Comparison of ENCODE assay signal across 8 mouse cellular contexts in the genomic region with DNA sequence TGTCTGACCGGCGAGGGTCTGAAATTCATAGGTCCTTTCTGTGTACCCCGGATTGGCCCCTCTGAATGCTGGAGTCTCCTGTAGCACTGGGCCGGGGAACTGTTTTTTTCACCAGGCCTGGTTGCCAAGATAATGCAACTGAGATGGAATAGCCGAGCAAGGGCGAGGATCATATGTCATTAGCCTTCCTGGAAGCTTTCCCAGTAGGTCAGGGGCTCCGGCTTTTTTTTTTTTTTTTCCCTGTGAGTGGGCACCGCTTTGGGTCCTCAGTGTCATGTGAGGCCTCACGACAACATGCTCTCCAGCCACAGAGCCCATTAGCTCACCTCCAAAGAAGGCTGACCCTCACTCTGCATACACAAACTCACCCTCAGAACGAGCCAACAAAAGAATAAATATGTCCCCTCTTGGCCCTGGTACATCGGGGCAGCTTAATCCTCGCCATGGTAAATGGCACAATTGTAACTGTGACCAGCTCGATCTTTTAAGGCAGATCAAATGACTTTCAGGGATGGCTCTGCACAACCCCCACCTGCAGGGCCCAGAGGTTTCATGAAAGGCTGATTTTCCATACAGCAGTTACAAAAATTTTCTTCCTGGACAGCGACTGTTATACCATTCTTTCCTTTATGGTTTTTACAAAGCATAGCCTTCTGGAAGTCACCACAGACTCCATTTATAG. TPM values are rescaled to one million over a fixed set of nuclear protein-coding genes. Genes with fewer than 3 reads are reported as not detected.
DNase-seq lines count a peak whose midpoint lies in the region; ATAC-seq lines count a peak whose summit lies in the region.

No protein-coding gene starts in this region.

- H3K9me3 ChIP-seq in kidney, embryonic 15.5 days (replicated peaks): no peaks in the 10 kb centered on the region
- H3K9me3 ChIP-seq in heart, embryonic 12.5 days (replicated peaks): no peaks in the 10 kb centered on the region
- no peaks in the 10 kb centered on the region for H3K9me3 ChIP-seq in midbrain, embryonic 10.5 days (replicated peaks)

- peaks cover 20% of the 10 kb centered on the region for H3K4me1 ChIP-seq in kidney, embryonic 15.5 days
- peaks cover 32% of the 10 kb centered on the region for H3K4me1 ChIP-seq in heart, embryonic 12.5 days (replicated peaks)
- peaks cover 46% of the 10 kb centered on the region for H3K4me1 ChIP-seq in midbrain, embryonic 10.5 days

- no peaks in the 10 kb centered on the region for H3K27me3 ChIP-seq in kidney, embryonic 15.5 days
- no peaks in the 10 kb centered on the region for H3K27me3 ChIP-seq in heart, embryonic 12.5 days (replicated peaks)
- H3K27me3 ChIP-seq in midbrain, embryonic 10.5 days (ENCODE audit: low read depth, poor library complexity, severe bottlenecking): no peaks in the 10 kb centered on the region

- H3K36me3 ChIP-seq in kidney, embryonic 15.5 days: no peaks in the 10 kb centered on the region
- H3K36me3 ChIP-seq in heart, embryonic 12.5 days: no peaks in the 10 kb centered on the region
- H3K36me3 ChIP-seq in midbrain, embryonic 10.5 days: no peaks in the 10 kb centered on the region

- H3K9ac ChIP-seq in kidney, embryonic 15.5 days: no peak overlapping the region
- no peak overlapping the region for H3K9ac ChIP-seq in heart, embryonic 12.5 days

- H3K4me2 ChIP-seq in kidney, embryonic 15.5 days: no peak overlapping the region
- H3K4me2 ChIP-seq in heart, embryonic 12.5 days: no peak overlapping the region

- 0 out of 2 replicates have a peak, but pooled peaks have one; percentile 43 for ATAC-seq in kidney, embryonic 15.5 days (replicated peaks; ENCODE audit: low FRiP score)
- 0 out of 2 replicates have a peak, but pooled peaks have one; percentile 42 for ATAC-seq in heart, embryonic 12.5 days (ENCODE audit: insufficient number of reproducible peaks, low FRiP score)
- ATAC-seq in inflammation-experienced regulatory T-cells, adult 6 months: no peak

- WGBS in kidney, embryonic 15.5 days: 45% methylated on average over 14 of the region's 14 CpGs
- WGBS in heart, embryonic 12.5 days: 47% methylated on average over 14 of the region's 14 CpGs
- WGBS in midbrain, embryonic 10.5 days: 63% methylated on average over 14 of the region's 14 CpGs

- H3K27ac ChIP-seq in kidney, embryonic 15.5 days: no peak overlapping the region
- H3K27ac ChIP-seq in heart, embryonic 12.5 days (ENCODE audit: poor library complexity, severe bottlenecking): peak overlapping the region; percentile 97
- peak overlapping the region; percentile 60 for H3K27ac ChIP-seq in midbrain, embryonic 10.5 days (replicated peaks)

- DNase-seq in kidney, adult 18-20 months: no peak
- peak; percentile 13 for DNase-seq in adrenal gland, postnatal 25 days
- no peak for DNase-seq in midbrain, embryonic 10.5 days (ENCODE audit: low spot score)
- DNase-seq in cerebellum, adult 9-11 months: no peak
- no peak for DNase-seq in ovary, postnatal 10 days (ENCODE audit: low spot score)

- no peak overlapping the region for H3K4me3 ChIP-seq in kidney, embryonic 15.5 days (replicated peaks)
- no peak overlapping the region for H3K4me3 ChIP-seq in heart, embryonic 12.5 days
- no peak overlapping the region for H3K4me3 ChIP-seq in midbrain, embryonic 10.5 days

RNA-seq across cellular contexts. Expression of gene Pbx1, which starts 44.3 kb away (rescaled TPM):
- polyA plus RNA-seq in kidney, embryonic 15.5 days (2015; fragmentation: Nextera tagmentation; extraction: Ambion mirVana): 81.9 and 84.5 TPM in 2 replicates
- total RNA-seq in adrenal gland, postnatal 25 days (2021): 194 and 198 TPM in 2 replicates
- 26.2 and 26.3 TPM in 2 replicates for polyA plus RNA-seq in heart, embryonic 12.5 days (2016; fragmentation: Nextera tagmentation; extraction: Ambion mirVana)
- polyA plus RNA-seq in midbrain, embryonic 10.5 days (2016; fragmentation: Nextera tagmentation; extraction: Ambion mirVana): 34.9 and 42.3 TPM in 2 replicates
- polyA plus RNA-seq in inflammation-experienced regulatory T-cells, adult 6 months (2017; shearing (Covaris generic)): under 1 TPM in 2 of 3 experiments, not detected in 1; 0.05 to 0.43 TPM

Comparison
In these comparisons a context has a peak if more than half of its experiments do, and no peak if none do; other contexts are left out.
1. RNA of gene Pbx1, which starts 44.3 kb away (polyA plus RNA-seq): 81.9 to 84.5 TPM in kidney, embryonic 15.5 days, 34.9 to 42.3 TPM in midbrain, embryonic 10.5 days and 26.2 to 26.3 TPM in heart, embryonic 12.5 days; 0.05 to 0.43 TPM in inflammation-experienced regulatory T-cells, adult 6 months; every median in the first group is over 10 times any median in the second.